Mouse (Mus musculus) kidney, postnatal 36 days (tissue): ENCODE results near the gene Anxa9.

ENCODE experiments used
- DNase-seq, 2 experiments: peaks; one replicate each; pipeline ENCODE4 v3.0.0; 2021 to 2022; ENCODE audit warnings: mixed read lengths in 2 of 2

The Anxa9 gene

GRCm38 (mm10) chr3:95282865-95283588 lies 23.9 kb downstream of the Anxa9 start:
- peak; percentile 87 for DNase-seq

- DNase-seq, result peak in 1 of 2 experiments; percentile 43
These were observed 24.6 kb downstream of the Anxa9 start for GRCm38 (mm10) chr3:95282381-95282864.

- peak; percentile 100 for DNase-seq
These were observed 25.5 kb downstream of the Anxa9 start, which contains the start of the genes Mindy1 and Prune1 for GRCm38 (mm10) chr3:95281216-95282126. Gene Mindy1, plus strand, starts transcription at chr3:95281345. Gene Prune1, minus strand, starts transcription at chr3:95282076.

- peak; percentile 53 to 58 for DNase-seq
These were observed 26.2 kb downstream of the Anxa9 start for GRCm38 (mm10) chr3:95280747-95281146.

- peak in 1 of 2 experiments; percentile 55 for DNase-seq
These were observed 29.8 kb downstream of the Anxa9 start for GRCm38 (mm10) chr3:95277149-95277551.

- DNase-seq, result no peak
These were observed 30.5 kb downstream of the Anxa9 start for GRCm38 (mm10) chr3:95276428-95276934.

GRCm38 (mm10) chr3:95275161-95275560 lies 31.8 kb downstream of the Anxa9 start:
- no peak for DNase-seq

- no peak for DNase-seq
These were observed 32.5 kb downstream of the Anxa9 start for GRCm38 (mm10) chr3:95274453-95274852.

- no peak for DNase-seq
These were observed 33.5 kb downstream of the Anxa9 start for GRCm38 (mm10) chr3:95273471-95273870.

- DNase-seq, result peak in 1 of 2 experiments; percentile 46
These were observed 36.1 kb downstream of the Anxa9 start for GRCm38 (mm10) chr3:95270766-95271364.

GRCm38 (mm10) chr3:95269789-95270188 lies 37.2 kb downstream of the Anxa9 start:
- DNase-seq, result no peak

- DNase-seq, result peak; percentile 47 to 71
These were observed 39.1 kb downstream of the Anxa9 start for GRCm38 (mm10) chr3:95267855-95268254.

- DNase-seq, result no peak
These were observed 40.9 kb downstream of the Anxa9 start for GRCm38 (mm10) chr3:95266052-95266451.

GRCm38 (mm10) chr3:95264724-95265123 lies 42.3 kb downstream of the Anxa9 start:
- DNase-seq, result no peak

GRCm38 (mm10) chr3:95263089-95263739 lies 43.8 kb downstream of the Anxa9 start:
- DNase-seq, result peak; percentile 93 to 95

- no peak for DNase-seq
These were observed 45.0 kb downstream of the Anxa9 start for GRCm38 (mm10) chr3:95261975-95262374.

GRCm38 (mm10) chr3:95256931-95257330 lies 50.0 kb downstream of the Anxa9 start:
- peak; percentile 55 to 64 for DNase-seq

GRCm38 (mm10) chr3:95250783-95251424 lies 56.1 kb downstream of the Anxa9 start, which contains the start of gene Bnipl:
Gene Bnipl, minus strand, starts transcription at chr3:95251193.
- no peak for DNase-seq

GRCm38 (mm10) chr3:95250361-95250760 lies 56.6 kb downstream of the Anxa9 start:
- no peak for DNase-seq

GRCm38 (mm10) chr3:95247660-95248336 lies 59.2 kb downstream of the Anxa9 start:
- DNase-seq, result no peak
